Comparison of ENCODE assay signal across 15 mouse cellular contexts in the genomic region with DNA sequence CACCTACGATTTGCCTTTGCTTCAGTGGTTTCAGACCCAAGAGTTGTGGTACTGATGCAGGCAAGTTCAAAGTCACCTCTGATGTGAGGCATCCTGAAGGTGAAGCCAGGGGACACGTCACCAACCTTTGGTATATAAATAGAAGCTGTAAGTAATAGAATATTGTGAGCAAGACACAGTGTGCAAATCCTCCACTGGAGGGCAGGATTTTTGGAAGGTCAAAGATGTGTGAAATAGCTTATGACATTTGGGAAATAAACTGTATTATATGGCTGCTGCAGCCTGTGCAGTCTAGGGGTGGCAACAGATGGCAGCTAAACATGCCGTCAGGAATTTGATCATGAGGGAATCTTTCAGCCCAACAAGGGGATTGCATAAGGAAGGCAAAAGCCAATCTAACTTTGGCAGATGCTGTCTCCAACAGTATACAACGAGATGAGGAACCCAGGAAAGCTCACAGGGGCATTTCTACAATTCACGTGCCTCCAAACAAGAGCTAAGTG.
DNase-seq lines count a peak whose midpoint lies in the region; ATAC-seq and TF ChIP-seq lines count a peak whose summit lies in the region.
"Had no signal": no experiment of that assay in that cellular context is flagged by ENCODE, and none has a peak within 500 bp of the region (broad histone marks: within the 10 kb centered on the region; RNA-seq: fewer than 3 reads in every experiment).

No protein-coding gene starts in this region.

- no peak overlapping the region for H3K9ac ChIP-seq in hindbrain, embryonic 16.5 days (ENCODE audit: low read depth, low read length)
- H3K9ac ChIP-seq in hindbrain, embryonic 13.5 days: no peak overlapping the region
- H3K9ac ChIP-seq in midbrain, postnatal 0 days (replicated peaks; ENCODE audit: low read length, poor library complexity, severe bottlenecking): no peak overlapping the region
- H3K9ac ChIP-seq in midbrain, embryonic 13.5 days (replicated peaks): no peak overlapping the region
- H3K9ac ChIP-seq in liver, embryonic 12.5 days: no peak overlapping the region
- H3K9ac ChIP-seq in neural tube, embryonic 15.5 days (replicated peaks): no peak overlapping the region
- H3K9ac ChIP-seq: embryonic facial prominence, embryonic 12.5 days; heart, embryonic 13.5 days; liver, postnatal 0 days; neural tube, embryonic 12.5 days; stomach, embryonic 15.5 days had no signal

- 0 out of 2 replicates have a peak, but pooled peaks have one; percentile 38 for ATAC-seq in hindbrain, embryonic 16.5 days
- ATAC-seq in hindbrain, embryonic 13.5 days (ENCODE audit: low FRiP score): no peak
- ATAC-seq in midbrain, postnatal 0 days (ENCODE audit: low FRiP score): peak; percentile 16; the same call in 1 of the 2 replicates
- ATAC-seq in midbrain, embryonic 13.5 days: no peak
- ATAC-seq in liver, embryonic 12.5 days: no peak
- no peak for ATAC-seq in neural tube, embryonic 15.5 days (ENCODE audit: low FRiP score)
- ATAC-seq: liver, postnatal 0 days had no signal

- TF ChIP-seq CTCF in midbrain, postnatal 0 days (IDR thresholded peaks at IDR 0.05): peak; percentile 54

- no peak overlapping the region for H3K27ac ChIP-seq in hindbrain, embryonic 16.5 days (ENCODE audit: low read depth, low read length)
- H3K27ac ChIP-seq in hindbrain, embryonic 13.5 days: no peak overlapping the region
- no peak overlapping the region for H3K27ac ChIP-seq in midbrain, postnatal 0 days (ENCODE audit: low read depth, low read length)
- H3K27ac ChIP-seq in midbrain, embryonic 13.5 days: no peak overlapping the region
- H3K27ac ChIP-seq in liver, embryonic 12.5 days: no peak overlapping the region
- no peak overlapping the region for H3K27ac ChIP-seq in neural tube, embryonic 15.5 days (replicated peaks)
- H3K27ac ChIP-seq: embryonic facial prominence, embryonic 12.5 days; heart, embryonic 13.5 days; neural tube, embryonic 12.5 days; stomach, embryonic 15.5 days had no signal

- H3K27me3 ChIP-seq in hindbrain, embryonic 16.5 days (replicated peaks; ENCODE audit: control insufficient read depth, insufficient read depth, low read length): no peaks in the 10 kb centered on the region
- no peaks in the 10 kb centered on the region for H3K27me3 ChIP-seq in hindbrain, embryonic 13.5 days
- H3K27me3 ChIP-seq in midbrain, postnatal 0 days (ENCODE audit: insufficient read depth, low read length): no peaks in the 10 kb centered on the region
- no peaks in the 10 kb centered on the region for H3K27me3 ChIP-seq in midbrain, embryonic 13.5 days
- no peaks in the 10 kb centered on the region for H3K27me3 ChIP-seq in liver, embryonic 12.5 days (replicated peaks)
- H3K27me3 ChIP-seq in neural tube, embryonic 15.5 days (replicated peaks): no peaks in the 10 kb centered on the region
- H3K27me3 ChIP-seq: embryonic facial prominence, embryonic 12.5 days; heart, embryonic 13.5 days; neural tube, embryonic 12.5 days; stomach, embryonic 15.5 days had no signal

- DNase-seq in adrenal gland, postnatal 10 days: peak; percentile 15
- DNase-seq in adrenal gland, postnatal 4 days (ENCODE audit: low spot score in 2 of 2): no peak
- DNase-seq in midbrain, postnatal 0 days (ENCODE audit: low spot score): peak; percentile 33
- DNase-seq: kidney, postnatal 10 days; liver, postnatal 0 days had no signal

- H3K9me3 ChIP-seq in hindbrain, embryonic 16.5 days (ENCODE audit: control insufficient read depth, low read length): no peaks in the 10 kb centered on the region
- no peaks in the 10 kb centered on the region for H3K9me3 ChIP-seq in hindbrain, embryonic 13.5 days
- H3K9me3 ChIP-seq in midbrain, postnatal 0 days (ENCODE audit: low read length): no peaks in the 10 kb centered on the region
- H3K9me3 ChIP-seq in midbrain, embryonic 13.5 days: no peaks in the 10 kb centered on the region
- no peaks in the 10 kb centered on the region for H3K9me3 ChIP-seq in liver, embryonic 12.5 days (replicated peaks)
- H3K9me3 ChIP-seq in neural tube, embryonic 15.5 days (replicated peaks): no peaks in the 10 kb centered on the region
- H3K9me3 ChIP-seq: embryonic facial prominence, embryonic 12.5 days; heart, embryonic 13.5 days; neural tube, embryonic 12.5 days; stomach, embryonic 15.5 days had no signal

- no peak overlapping the region for H3K4me3 ChIP-seq in hindbrain, embryonic 16.5 days (ENCODE audit: low read length)
- H3K4me3 ChIP-seq in hindbrain, embryonic 13.5 days: no peak overlapping the region
- no peak overlapping the region for H3K4me3 ChIP-seq in midbrain, postnatal 0 days (ENCODE audit: low read depth, low read length)
- no peak overlapping the region for H3K4me3 ChIP-seq in midbrain, embryonic 13.5 days (replicated peaks)
- no peak overlapping the region for H3K4me3 ChIP-seq in liver, embryonic 12.5 days
- H3K4me3 ChIP-seq in neural tube, embryonic 15.5 days (replicated peaks): no peak overlapping the region
- H3K4me3 ChIP-seq: embryonic facial prominence, embryonic 12.5 days; heart, embryonic 13.5 days; neural tube, embryonic 12.5 days; stomach, embryonic 15.5 days had no signal

- WGBS in hindbrain, embryonic 16.5 days: 79% methylated on average over 5 of the region's 5 CpGs
- 85% methylated on average over 5 of the region's 5 CpGs for WGBS in hindbrain, embryonic 13.5 days
- 77% methylated on average over 5 of the region's 5 CpGs for WGBS in midbrain, postnatal 0 days
- WGBS in midbrain, embryonic 13.5 days: 82% methylated on average over 5 of the region's 5 CpGs
- 65% methylated on average over 5 of the region's 5 CpGs for WGBS in liver, embryonic 12.5 days (ENCODE audit: insufficient replicate concordance)
- whole genome bisulfite sequencing in neural tube, embryonic 15.5 days: 78% methylated on average over 5 of the region's 5 CpGs

- H3K4me1 ChIP-seq in hindbrain, embryonic 16.5 days (ENCODE audit: control insufficient read depth, insufficient read depth, low read depth, low read length): no peaks in the 10 kb centered on the region
- 0 out of 2 replicates have a peak, but pooled peaks cover 5% of the 10 kb centered on the region for H3K4me1 ChIP-seq in hindbrain, embryonic 13.5 days (replicated peaks)
- H3K4me1 ChIP-seq in midbrain, postnatal 0 days (ENCODE audit: insufficient read depth, low read length): 0 out of 2 replicates have a peak, but pooled peaks cover 2% of the 10 kb centered on the region
- H3K4me1 ChIP-seq in midbrain, embryonic 13.5 days (replicated peaks): no peaks in the 10 kb centered on the region
- H3K4me1 ChIP-seq in liver, embryonic 12.5 days: no peaks in the 10 kb centered on the region
- H3K4me1 ChIP-seq in neural tube, embryonic 15.5 days: no peaks in the 10 kb centered on the region
- H3K4me1 ChIP-seq: embryonic facial prominence, embryonic 12.5 days; heart, embryonic 13.5 days; neural tube, embryonic 12.5 days; stomach, embryonic 15.5 days had no signal

- H3K36me3 ChIP-seq in hindbrain, embryonic 16.5 days (ENCODE audit: control insufficient read depth, insufficient read depth, low read length): no peaks in the 10 kb centered on the region
- H3K36me3 ChIP-seq in hindbrain, embryonic 13.5 days: no peaks in the 10 kb centered on the region
- no peaks in the 10 kb centered on the region for H3K36me3 ChIP-seq in midbrain, postnatal 0 days (ENCODE audit: insufficient read depth, low read length)
- no peaks in the 10 kb centered on the region for H3K36me3 ChIP-seq in midbrain, embryonic 13.5 days
- no peaks in the 10 kb centered on the region for H3K36me3 ChIP-seq in liver, embryonic 12.5 days
- H3K36me3 ChIP-seq in neural tube, embryonic 15.5 days: no peaks in the 10 kb centered on the region
- H3K36me3 ChIP-seq: embryonic facial prominence, embryonic 12.5 days; heart, embryonic 13.5 days; neural tube, embryonic 12.5 days; stomach, embryonic 15.5 days had no signal

- no peak overlapping the region for H3K4me2 ChIP-seq in hindbrain, embryonic 16.5 days (ENCODE audit: low read length)
- H3K4me2 ChIP-seq in hindbrain, embryonic 13.5 days: no peak overlapping the region
- H3K4me2 ChIP-seq in midbrain, postnatal 0 days (ENCODE audit: low read depth, low read length, poor library complexity, severe bottlenecking): no peak overlapping the region
- no peak overlapping the region for H3K4me2 ChIP-seq in midbrain, embryonic 13.5 days (replicated peaks)
- no peak overlapping the region for H3K4me2 ChIP-seq in liver, embryonic 12.5 days
- H3K4me2 ChIP-seq in neural tube, embryonic 15.5 days: no peak overlapping the region
- H3K4me2 ChIP-seq: embryonic facial prominence, embryonic 12.5 days; heart, embryonic 13.5 days; midbrain, embryonic 11.5 days; neural tube, embryonic 12.5 days; stomach, embryonic 15.5 days had no signal

Comparison
In these comparisons a context has a peak if more than half of its experiments do, and no peak if none do; other contexts are left out.
1. DNase-seq: peak in adrenal gland, postnatal 10 days (single experiment) and midbrain, postnatal 0 days (single experiment); none in adrenal gland, postnatal 4 days (0 of 2).
2. ATAC-seq: peak in hindbrain, embryonic 16.5 days (single experiment) and midbrain, postnatal 0 days (single experiment); none in hindbrain, embryonic 13.5 days (single experiment), midbrain, embryonic 13.5 days (single experiment), liver, embryonic 12.5 days (single experiment) and neural tube, embryonic 15.5 days (single experiment).